Mouse (Mus musculus): ENCODE results near the gene Crybg3.

DNA sequence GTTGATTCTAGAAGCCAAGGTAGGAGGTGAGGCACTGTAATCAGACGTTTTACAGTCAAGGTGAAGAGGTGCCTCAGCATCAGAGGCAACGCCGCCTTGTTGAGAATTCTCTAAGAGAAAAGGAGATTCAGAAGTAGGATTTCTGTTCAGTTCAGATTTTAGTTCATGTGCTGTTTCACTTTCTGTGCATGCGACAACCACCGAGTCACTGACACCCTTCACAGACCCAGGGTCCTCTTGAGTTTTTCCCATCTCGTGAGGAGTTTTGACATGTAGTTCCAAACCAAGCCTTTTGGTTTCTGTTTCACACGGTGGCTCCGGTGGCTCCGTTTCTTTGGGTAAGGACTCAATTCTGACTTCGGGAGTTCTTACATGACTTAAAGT, 41.9 kb downstream of the Crybg3 start:
- no peak for TF ChIP-seq CTCF (IDR thresholded peaks at IDR 0.05; ENCODE audit: low read depth, low read length)
- no peak for TF ChIP-seq POLR2A (IDR thresholded peaks at IDR 0.05; ENCODE audit: borderline replicate concordance, low read depth, low read length)
